8 mouse cellular contexts compared by ENCODE assay signal in the genomic region with DNA sequence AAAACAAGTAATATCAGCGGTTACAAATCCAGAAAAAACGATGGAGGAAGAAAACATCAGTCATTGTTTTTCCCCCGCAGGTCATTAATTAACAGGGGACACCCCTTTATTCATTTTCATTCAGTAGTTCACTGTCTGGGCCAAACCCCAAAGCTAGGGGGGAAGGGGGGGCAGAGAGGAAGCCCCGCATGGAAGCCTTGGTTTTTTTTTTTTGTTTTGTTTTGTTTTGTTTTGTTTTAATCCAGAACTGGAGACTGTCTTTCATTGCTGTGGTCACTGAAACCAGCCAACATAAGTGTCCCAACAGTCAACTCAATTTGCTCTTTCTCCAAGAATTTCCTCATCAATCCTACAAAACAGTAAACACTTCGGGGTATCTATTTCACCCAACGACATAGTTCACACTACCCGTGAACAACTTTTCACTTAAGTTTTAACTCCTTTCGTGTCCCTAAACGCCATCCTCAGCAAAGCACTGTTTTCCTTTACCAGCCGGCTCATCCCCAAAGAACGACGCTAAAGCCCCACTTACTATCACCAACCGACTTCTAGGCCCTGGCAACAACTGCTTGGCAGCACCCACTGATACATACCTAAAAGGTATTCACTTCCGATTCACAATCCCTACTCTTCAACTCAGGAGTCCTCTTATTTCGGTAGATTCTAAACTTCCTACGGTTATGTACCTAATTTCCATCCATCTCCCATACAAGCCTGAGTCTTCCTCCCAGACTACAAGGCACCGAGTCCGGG. TPM values are rescaled to one million over a fixed set of nuclear protein-coding genes. Genes with fewer than 3 reads are reported as not detected.
DNase-seq lines count a peak whose midpoint lies in the region; ATAC-seq lines count a peak whose summit lies in the region.

No protein-coding gene starts in this region.

- peak overlapping the region; percentile 66 for H3K9ac ChIP-seq in hindbrain, embryonic 14.5 days
- peak overlapping the region; percentile 81 for H3K9ac ChIP-seq in midbrain, embryonic 12.5 days (replicated peaks)

- H3K27ac ChIP-seq in hindbrain, embryonic 14.5 days = no peak overlapping the region
- peak overlapping the region; percentile 90; the same call in 1 of the 2 replicates for H3K27ac ChIP-seq in midbrain, embryonic 12.5 days (replicated peaks)

- peaks cover 21% of the 10 kb centered on the region for H3K4me1 ChIP-seq in hindbrain, embryonic 14.5 days (replicated peaks; ENCODE audit: control insufficient read depth, insufficient read depth, low read length)
- peaks cover 17% of the 10 kb centered on the region for H3K4me1 ChIP-seq in midbrain, embryonic 12.5 days

- peak overlapping the region; percentile 49 for H3K4me3 ChIP-seq in hindbrain, embryonic 14.5 days (replicated peaks; ENCODE audit: low read length)
- H3K4me3 ChIP-seq in midbrain, embryonic 12.5 days = peak overlapping the region; percentile 83

- no peaks in the 10 kb centered on the region for H3K9me3 ChIP-seq in hindbrain, embryonic 14.5 days (ENCODE audit: control insufficient read depth, low read length)
- H3K9me3 ChIP-seq in midbrain, embryonic 12.5 days = no peaks in the 10 kb centered on the region

- H3K27me3 ChIP-seq in hindbrain, embryonic 14.5 days (ENCODE audit: control insufficient read depth, insufficient read depth, low read length) = no peaks in the 10 kb centered on the region
- no peaks in the 10 kb centered on the region for H3K27me3 ChIP-seq in midbrain, embryonic 12.5 days

- peak overlapping the region; percentile 90 for H3K4me2 ChIP-seq in hindbrain, embryonic 14.5 days (replicated peaks)
- peak overlapping the region; percentile 66 for H3K4me2 ChIP-seq in midbrain, embryonic 12.5 days (replicated peaks)

- peak; percentile 31 for DNase-seq in heart, adult 11 months
- DNase-seq in heart, adult 8-10 months (ENCODE audit: low spot score) = no peak
- DNase-seq in 416B (ENCODE audit: low read depth) = peak; percentile 21
- DNase-seq in c-Kit-negative CD71-positive TER-119-positive erythroid progenitor cells, embryonic 14.5 days (ENCODE audit: low read depth, low spot score) = peak; percentile 4
- DNase-seq in hindbrain, embryonic 14.5 days (ENCODE audit: low spot score) = no peak
- no peak for DNase-seq in gastrocnemius, adult 8-10 months (ENCODE audit: low spot score in 2 of 2)
- DNase-seq in T-cell, adult 2 months (ENCODE audit: low spot score) = no peak

- no peaks in the 10 kb centered on the region for H3K36me3 ChIP-seq in hindbrain, embryonic 14.5 days (replicated peaks; ENCODE audit: control insufficient read depth, insufficient read depth)
- no peaks in the 10 kb centered on the region for H3K36me3 ChIP-seq in midbrain, embryonic 12.5 days

- WGBS in hindbrain, embryonic 14.5 days = 30% methylated on average over 18 of the region's 18 CpGs
- WGBS in midbrain, embryonic 12.5 days = 32% methylated on average over 18 of the region's 18 CpGs

- ATAC-seq in hindbrain, embryonic 14.5 days (ENCODE audit: low FRiP score) = no peak
- no peak for ATAC-seq in midbrain, embryonic 12.5 days (ENCODE audit: low FRiP score, low read depth)

RNA-seq across cellular contexts. Expression of a gene that starts 5.6 kb away (rescaled TPM):
- 10 to 100 TPM; 54.8 to 70.6 (median 64.6) TPM for total RNA-seq in heart, adult 8-10 months (2022)
- 25.9 and 29.9 TPM in 2 replicates for polyA plus RNA-seq in hindbrain, embryonic 14.5 days (2014; fragmentation: Nextera tagmentation; extraction: Ambion mirVana)
- 30.3 and 35.5 TPM in 2 replicates for polyA plus RNA-seq in midbrain, embryonic 12.5 days (2016; fragmentation: Nextera tagmentation; extraction: Ambion mirVana)
- 10 to 100 TPM; 64.2 to 79.1 (median 72.1) TPM for total RNA-seq in gastrocnemius, adult 8-10 months (2022)

Comparison
In these comparisons a context has a peak if more than half of its experiments do, and no peak if none do; other contexts are left out.
1. DNase-seq: peak in heart, adult 11 months (single experiment), 416B (single experiment) and c-Kit-negative CD71-positive TER-119-positive erythroid progenitor cells, embryonic 14.5 days (single experiment); none in heart, adult 8-10 months (single experiment), hindbrain, embryonic 14.5 days (single experiment), gastrocnemius, adult 8-10 months (0 of 2) and T-cell, adult 2 months (single experiment).